Mouse (Mus musculus) lung, embryonic 16.5 days (tissue): ENCODE results near the gene Cacna2d3. TPM values are rescaled to one million over a fixed set of nuclear protein-coding genes. Genes with fewer than 3 reads are reported as not detected.

ENCODE experiments used
- ATAC-seq: fragments of 200-750 bp; cut with Nextera tagmentation; 2 replicates; pipeline ENCODE4 v1.8.0; 2017; ENCODE audit warnings: low read depth, mild to moderate bottlenecking, moderate library complexity
- H3K27ac ChIP-seq: fragments of 300-500 bp; sonication (generic); 2 replicates; pipeline ENCODE4 v1.5.1; 2014; ENCODE audit warnings: mild to moderate bottlenecking, control low read depth, low read length
- H3K27me3 ChIP-seq: fragments of 300-500 bp; sonication (generic); 2 replicates; pipeline ENCODE4 v1.6.1; 2014; ENCODE audit warnings: low read depth, low read length, mixed read lengths; ENCODE audit not compliant: control insufficient read depth, insufficient read depth
- H3K36me3 ChIP-seq: fragments of 300-500 bp; sonication (generic); 2 replicates; pipeline ENCODE4 v1.6.1; 2014; ENCODE audit warnings: low read length; ENCODE audit not compliant: control insufficient read depth, insufficient read depth
- H3K4me1 ChIP-seq: fragments of 300-500 bp; sonication (generic); replicated peaks from 2 replicates; pipeline ENCODE4 v1.6.1; 2014; ENCODE audit warnings: low read length, mixed read lengths; ENCODE audit not compliant: control insufficient read depth, insufficient read depth
- H3K4me2 ChIP-seq: fragments of 300-500 bp; sonication (generic); 2 replicates; pipeline ENCODE4 v1.6.1; 2014; ENCODE audit warnings: low read depth, low read length, control low read depth
- H3K4me3 ChIP-seq: fragments of 300-500 bp; sonication (generic); 2 replicates; pipeline ENCODE4 v1.5.1; 2014; ENCODE audit warnings: mild to moderate bottlenecking, low read length, control low read depth
- H3K9ac ChIP-seq: fragments of 300-500 bp; sonication (generic); 2 replicates; pipeline ENCODE4 v1.6.1; 2014; ENCODE audit warnings: low read length, control low read depth
- H3K9me3 ChIP-seq: fragments of 300-500 bp; sonication (generic); 2 replicates; pipeline ENCODE4 v1.6.1; 2016; ENCODE audit warnings: low read length; ENCODE audit not compliant: control insufficient read depth
- WGBS: fragments of 180-500 bp; shearing (Covaris S2); extraction: QIAGEN DNeasy Blood & Tissue Kit; methylation state at CpG from one replicate; pipeline ENCODE4 v1.1.7; 2014; 5-methylcytosine and 5-hydroxymethylcytosine counted together
- polyA plus RNA-seq: library from polyadenylated mRNA; unstranded; fragments of >200 nt; fragmentation: Nextera tagmentation; extraction: Ambion mirVana; gene quantifications from 2 replicates; pipeline ENCODE4 v1.2.1, GENCODE M21; 2015

Gene Cacna2d3
- polyA plus RNA-seq, 1 experiment from 2014 or later: 0.98 TPM

DNA sequence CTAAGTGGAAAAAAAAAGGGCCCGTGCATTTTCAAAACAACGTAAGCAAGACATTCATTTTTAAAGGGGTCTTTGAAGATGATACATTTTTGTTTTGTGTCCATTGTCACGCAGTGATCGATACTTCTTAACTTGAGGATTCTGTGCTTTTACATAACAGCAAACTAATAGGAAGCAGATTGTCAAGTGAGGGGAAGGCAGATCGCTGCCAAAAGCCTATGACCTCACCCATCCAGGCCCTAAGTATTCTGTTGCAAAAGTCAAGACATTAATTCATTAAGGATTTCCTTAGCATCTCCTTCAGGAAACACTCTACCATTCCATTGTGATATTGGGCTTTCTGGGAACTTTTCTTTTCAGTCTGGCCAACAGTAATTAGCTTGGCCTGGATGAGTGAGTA is 564.6 kb downstream of the Cacna2d3 start:
- ATAC-seq: no peak
- 79% methylated on average over 5 of the region's 5 CpGs for WGBS
- no peak overlapping the region for H3K27ac ChIP-seq
- no peaks in the 10 kb centered on the region for H3K4me1 ChIP-seq
- no peaks in the 10 kb centered on the region for H3K36me3 ChIP-seq
- H3K27me3 ChIP-seq: no peaks in the 10 kb centered on the region
- no peak overlapping the region for H3K4me2 ChIP-seq
- no peak overlapping the region for H3K4me3 ChIP-seq
- no peaks in the 10 kb centered on the region for H3K9me3 ChIP-seq
- H3K9ac ChIP-seq: no peak overlapping the region

DNA sequence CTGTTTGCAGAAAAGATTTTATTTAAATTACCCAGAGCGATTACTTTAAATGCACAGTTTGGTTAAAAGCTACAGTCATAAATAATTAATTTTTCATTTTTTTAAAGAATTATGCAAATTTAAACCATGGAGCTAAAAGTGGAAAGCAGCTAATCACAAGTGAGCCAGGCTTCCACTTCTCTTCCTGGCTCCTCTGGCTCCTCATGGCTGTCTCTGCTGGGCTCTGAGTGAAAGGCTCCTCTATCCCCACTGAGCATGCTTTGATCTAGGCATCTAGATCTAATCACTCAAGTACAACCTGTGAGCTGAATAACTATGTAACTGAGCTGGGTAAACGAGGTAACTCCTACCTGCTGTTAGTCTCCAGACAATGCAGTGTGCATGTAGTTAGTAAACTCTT is 577.5 kb downstream of the Cacna2d3 start:
- Histone ChIP-seq H3K4me1 (no peaks in the 10 kb centered on the region), H3K27me3 (no peaks in the 10 kb centered on the region), H3K27ac (no peak overlapping the region), H3K4me2 (no peak overlapping the region), H3K9me3 (no peaks in the 10 kb centered on the region), H3K9ac (no peak overlapping the region), H3K4me3 (no peak overlapping the region), H3K36me3 (no peaks in the 10 kb centered on the region)
- ATAC-seq: no peak
- 51% methylated on average over 2 of the region's 2 CpGs for WGBS

DNA sequence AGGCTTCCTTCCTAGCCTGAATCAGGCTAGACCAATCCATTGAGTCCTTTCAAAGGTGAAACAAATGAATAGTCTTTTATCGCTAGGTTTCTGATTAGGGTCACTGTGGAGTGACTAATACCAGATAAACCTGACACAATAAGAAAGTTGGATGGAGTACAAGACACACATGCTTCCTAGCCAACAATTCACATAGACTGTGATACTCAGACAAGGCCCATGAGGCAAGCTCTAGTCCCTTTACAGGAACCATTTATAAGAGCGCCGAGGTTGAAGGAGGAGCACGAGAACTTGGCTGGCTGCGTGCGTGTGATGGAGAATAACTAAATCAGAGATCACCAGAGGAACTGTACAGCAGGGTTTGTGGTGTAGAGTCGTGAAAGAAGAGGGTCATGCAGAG is 584.0 kb downstream of the Cacna2d3 start:
- Histone ChIP-seq H3K4me3 (no peak overlapping the region), H3K27ac (no peak overlapping the region), H3K27me3 (no peaks in the 10 kb centered on the region), H3K4me1 (0 out of 2 replicates have a peak, but pooled peaks cover 3% of the 10 kb centered on the region), H3K9me3 (no peaks in the 10 kb centered on the region), H3K36me3 (no peaks in the 10 kb centered on the region), H3K9ac (no peak overlapping the region), H3K4me2 (no peak overlapping the region)
- peak; percentile 36; the same call in 1 of the 2 replicates for ATAC-seq
- WGBS: 71% methylated on average over 7 of the region's 7 CpGs

DNA sequence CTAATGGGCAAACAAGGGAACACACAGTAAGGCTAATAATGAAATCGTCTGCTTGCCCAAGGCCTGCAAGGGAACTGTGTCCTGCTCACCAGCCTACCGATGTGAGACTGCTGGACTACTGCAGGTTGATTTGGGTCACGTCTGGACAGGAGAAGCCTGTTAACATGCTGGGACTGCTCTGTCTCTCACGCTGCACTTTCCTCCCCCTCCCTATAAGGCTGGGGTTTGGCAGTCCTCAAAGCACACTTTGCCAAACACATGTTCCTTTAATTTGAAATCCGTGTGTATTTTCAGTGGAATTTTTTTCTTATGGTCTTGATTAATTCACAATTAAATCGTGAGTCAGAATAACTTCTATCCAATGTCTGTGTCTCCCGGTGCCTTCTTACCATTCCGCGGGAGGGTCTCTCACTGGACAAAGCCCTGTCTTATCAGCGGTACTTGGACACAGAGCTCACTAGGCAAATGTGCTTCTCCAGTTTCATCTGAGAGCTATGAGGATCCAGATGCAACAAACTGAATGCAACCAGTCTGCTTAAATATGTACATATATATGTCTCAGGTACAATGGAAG is 584.6 kb downstream of the Cacna2d3 start:
- H3K36me3 ChIP-seq: no peaks in the 10 kb centered on the region
- ATAC-seq: peak; percentile 68
- 63% methylated on average over 10 of the region's 10 CpGs for WGBS
- no peaks in the 10 kb centered on the region for H3K27me3 ChIP-seq
- H3K4me1 ChIP-seq: 0 out of 2 replicates have a peak, but pooled peaks cover 3% of the 10 kb centered on the region
- no peaks in the 10 kb centered on the region for H3K9me3 ChIP-seq
- no peak overlapping the region for H3K4me3 ChIP-seq
- no peak overlapping the region for H3K9ac ChIP-seq
- H3K4me2 ChIP-seq: no peak overlapping the region
- no peak overlapping the region for H3K27ac ChIP-seq

DNA sequence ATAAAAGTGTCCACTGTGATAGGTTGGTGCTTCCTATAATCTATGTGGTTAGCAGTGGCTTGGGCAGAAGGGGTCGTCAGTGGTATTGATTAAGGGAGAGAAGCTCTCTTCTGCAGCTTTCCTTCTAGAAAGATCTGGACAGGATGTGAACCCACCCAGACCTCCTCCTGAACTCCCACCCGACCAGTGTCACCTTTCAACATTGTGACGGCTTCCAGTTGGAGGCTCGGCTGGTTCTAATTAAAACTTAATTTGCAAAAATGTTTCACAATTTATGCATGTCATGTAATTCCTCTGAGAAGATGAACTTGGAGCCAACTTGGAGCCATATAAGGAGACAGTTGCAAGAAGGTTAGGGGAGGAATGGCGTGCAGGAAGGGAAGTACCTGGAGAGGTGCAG is 586.8 kb downstream of the Cacna2d3 start:
- 66% methylated on average over 5 of the region's 5 CpGs for WGBS
- Histone ChIP-seq H3K9me3 (no peaks in the 10 kb centered on the region), H3K9ac (no peak overlapping the region), H3K4me3 (no peak overlapping the region), H3K27me3 (no peaks in the 10 kb centered on the region), H3K4me2 (no peak overlapping the region), H3K36me3 (no peaks in the 10 kb centered on the region), H3K4me1 (0 out of 2 replicates have a peak, but pooled peaks cover 3% of the 10 kb centered on the region), H3K27ac (no peak overlapping the region)
- no peak for ATAC-seq

DNA sequence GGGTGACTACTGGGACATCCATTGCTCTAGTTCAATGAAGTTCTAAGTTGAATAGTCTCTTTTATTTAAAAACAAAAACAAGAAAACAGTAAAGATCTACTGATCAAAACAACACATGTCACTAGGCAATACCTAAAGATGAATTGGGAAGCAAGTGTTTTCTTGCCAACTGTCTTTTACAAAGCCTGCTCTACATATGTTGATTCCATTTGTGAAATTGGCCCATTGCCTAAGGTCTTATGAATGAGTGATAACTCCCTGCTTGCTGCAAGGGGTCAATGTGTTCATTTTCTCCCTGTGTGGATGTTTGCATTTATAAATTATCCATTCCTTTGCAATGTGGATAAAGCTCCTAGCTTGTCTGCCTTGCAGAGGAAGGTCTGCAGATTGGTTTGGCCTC is 591.2 kb downstream of the Cacna2d3 start:
- Histone ChIP-seq H3K4me1 (no peaks in the 10 kb centered on the region), H3K36me3 (no peaks in the 10 kb centered on the region), H3K4me3 (no peak overlapping the region), H3K9me3 (no peaks in the 10 kb centered on the region), H3K9ac (no peak overlapping the region), H3K27ac (no peak overlapping the region), H3K4me2 (no peak overlapping the region), H3K27me3 (no peaks in the 10 kb centered on the region)
- no peak for ATAC-seq

DNA sequence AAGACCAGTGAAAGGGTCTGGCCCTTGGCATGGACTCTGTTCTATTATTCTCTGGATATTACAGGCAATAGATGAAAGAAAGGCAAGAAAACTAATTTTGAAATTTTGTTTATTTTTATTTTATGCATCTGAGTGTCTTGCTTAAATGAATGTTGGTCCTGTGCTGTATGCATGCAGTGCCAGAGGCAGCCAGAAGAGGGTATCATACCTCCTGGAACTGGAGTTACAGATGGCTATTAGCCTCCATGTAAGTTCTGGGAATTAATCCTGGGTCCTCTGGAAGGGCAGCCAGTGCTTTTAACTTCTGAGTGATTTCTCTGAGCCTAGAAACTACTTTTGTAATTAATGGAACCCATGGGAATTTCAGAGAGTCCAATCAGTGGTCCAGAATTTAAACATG is 597.8 kb downstream of the Cacna2d3 start:
- Histone ChIP-seq H3K4me2 (no peak overlapping the region), H3K9ac (no peak overlapping the region), H3K27ac (no peak overlapping the region), H3K9me3 (no peaks in the 10 kb centered on the region), H3K4me1 (no peaks in the 10 kb centered on the region), H3K36me3 (no peaks in the 10 kb centered on the region), H3K4me3 (no peak overlapping the region), H3K27me3 (no peaks in the 10 kb centered on the region)
- no peak for ATAC-seq

DNA sequence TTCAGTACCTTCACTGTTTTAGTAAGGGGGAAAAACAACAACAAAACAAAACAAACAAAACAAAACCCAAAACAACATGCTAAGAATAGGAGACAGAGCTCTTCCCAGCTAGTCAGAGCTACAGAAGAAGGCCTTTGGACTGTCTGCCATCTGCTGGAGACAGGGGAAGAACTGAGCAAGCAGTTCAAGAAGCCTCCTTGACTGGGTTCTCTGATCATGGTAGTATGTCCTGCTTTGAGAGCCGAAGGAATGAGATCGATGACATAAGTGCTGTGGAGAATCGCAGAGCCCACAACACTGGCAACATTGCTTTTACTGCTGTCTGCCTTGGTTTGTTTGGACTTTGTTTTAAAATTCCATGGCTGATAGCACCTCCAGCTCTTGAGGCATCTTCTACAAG is 598.9 kb downstream of the Cacna2d3 start:
- no peaks in the 10 kb centered on the region for H3K36me3 ChIP-seq
- ATAC-seq: peak; percentile 78
- H3K9me3 ChIP-seq: no peaks in the 10 kb centered on the region
- H3K9ac ChIP-seq: no peak overlapping the region
- no peaks in the 10 kb centered on the region for H3K4me1 ChIP-seq
- no peaks in the 10 kb centered on the region for H3K27me3 ChIP-seq
- no peak overlapping the region for H3K4me2 ChIP-seq
- peak overlapping the region; percentile 11 for H3K27ac ChIP-seq
- 59% methylated on average over 3 of the region's 3 CpGs for WGBS
- no peak overlapping the region for H3K4me3 ChIP-seq

DNA sequence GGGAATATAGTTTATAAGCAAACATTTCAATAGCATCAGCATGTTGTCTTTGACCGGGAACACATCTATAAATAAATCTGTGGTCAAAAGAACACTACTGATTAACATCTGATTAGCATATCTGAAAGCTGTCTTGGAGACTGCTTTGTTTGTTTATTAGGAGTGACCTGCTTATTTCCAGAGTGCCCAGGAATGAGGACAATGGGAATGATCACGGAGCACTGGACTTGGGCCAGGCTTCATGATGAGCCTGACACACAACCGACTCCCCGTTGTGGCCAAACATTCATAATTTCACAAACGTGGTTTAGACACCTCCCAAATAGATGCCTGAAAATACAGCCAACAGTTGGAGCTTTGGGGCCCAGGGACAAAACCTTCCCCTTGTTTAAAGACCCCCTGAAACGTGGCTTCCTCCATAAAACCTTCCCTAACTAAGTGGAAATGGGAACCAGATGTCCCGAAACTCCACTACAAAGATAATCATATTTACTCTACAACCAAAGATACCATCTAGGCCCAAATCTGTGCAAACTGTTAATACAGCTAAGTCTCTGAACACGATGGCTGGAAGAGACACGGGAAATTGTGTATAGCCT is 607.7 kb downstream of the Cacna2d3 start:
- H3K4me1 ChIP-seq: no peaks in the 10 kb centered on the region
- H3K4me3 ChIP-seq: no peak overlapping the region
- H3K36me3 ChIP-seq: no peaks in the 10 kb centered on the region
- H3K9ac ChIP-seq: no peak overlapping the region
- WGBS: 31% methylated on average over 9 of the region's 9 CpGs
- peak; percentile 91 for ATAC-seq
- H3K27me3 ChIP-seq: no peaks in the 10 kb centered on the region
- H3K9me3 ChIP-seq: no peaks in the 10 kb centered on the region
- H3K4me2 ChIP-seq: no peak overlapping the region
- H3K27ac ChIP-seq: peak overlapping the region; percentile 75

DNA sequence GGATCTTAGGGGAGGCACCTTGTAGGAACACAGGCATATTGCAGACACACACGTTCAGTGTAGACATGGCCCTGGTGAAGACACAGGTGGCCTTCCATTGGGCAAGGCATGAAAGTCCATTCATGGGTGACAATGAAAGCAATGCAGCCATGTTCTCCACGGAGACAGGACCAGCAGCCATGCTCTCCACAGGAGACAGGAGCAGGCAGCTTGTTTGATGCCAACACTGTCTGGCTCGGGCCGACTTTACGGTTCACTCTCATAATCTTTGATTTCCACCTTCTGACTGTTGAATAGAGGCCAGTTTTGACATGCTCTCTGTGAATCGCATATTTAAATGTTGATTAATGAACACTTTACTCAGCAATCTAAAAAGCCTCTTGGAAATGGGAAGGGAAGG is 610.0 kb downstream of the Cacna2d3 start:
- Histone ChIP-seq H3K9me3 (no peaks in the 10 kb centered on the region), H3K9ac (no peak overlapping the region), H3K36me3 (no peaks in the 10 kb centered on the region), H3K27ac (no peak overlapping the region), H3K4me2 (no peak overlapping the region), H3K4me1 (no peaks in the 10 kb centered on the region), H3K4me3 (no peak overlapping the region), H3K27me3 (no peaks in the 10 kb centered on the region)
- no peak for ATAC-seq
- WGBS: 82% methylated on average over 6 of the region's 6 CpGs
